Mouse (Mus musculus): ENCODE results near the gene Cbfa2t3.

DNA sequence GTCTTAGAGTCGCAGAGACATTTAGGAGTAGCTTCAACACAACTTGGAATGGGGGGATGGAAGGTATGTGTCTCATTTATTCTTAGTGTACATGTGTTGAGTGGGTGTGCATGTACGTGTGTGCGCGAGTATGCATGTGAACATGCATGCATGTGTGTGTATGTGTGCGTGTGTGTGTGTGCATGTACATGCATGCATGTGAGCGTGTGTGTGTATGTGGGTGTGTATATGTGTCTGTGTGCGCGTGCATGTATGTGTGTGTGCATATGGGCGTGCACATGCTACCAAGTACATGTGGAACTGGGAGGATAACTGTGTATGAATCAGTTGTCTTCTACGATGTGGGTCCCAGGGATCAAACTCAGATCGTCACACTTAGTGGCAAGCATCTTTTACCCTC, 37.7 kb upstream of the Cbfa2t3 start:
- TF ChIP-seq CTCF (IDR thresholded peaks at IDR 0.05; ENCODE audit: low read depth) (no peak), EP300 (optimal IDR thresholded peaks at IDR 0.05) (no peak)

Data from stomach, postnatal 0 days (tissue).